Mouse (Mus musculus) liver, adult 2 months (tissue): ENCODE results near the gene Vsx1.

Source experiments
- CTCF ChIP-seq: fragments of 200-500 bp; IDR thresholded peaks from 2 replicates; pipeline ENCODE4 v1.5.1; 2011; ENCODE audit warnings: low read depth, low read length, control low read depth
- POLR2A ChIP-seq: fragments of 200-500 bp; IDR thresholded peaks from 2 replicates; pipeline ENCODE4 v1.6.1; 2011; ENCODE audit warnings: low read length, control low read depth; ENCODE audit not compliant: insufficient read depth; ENCODE audit errors: extremely low read depth

DNA sequence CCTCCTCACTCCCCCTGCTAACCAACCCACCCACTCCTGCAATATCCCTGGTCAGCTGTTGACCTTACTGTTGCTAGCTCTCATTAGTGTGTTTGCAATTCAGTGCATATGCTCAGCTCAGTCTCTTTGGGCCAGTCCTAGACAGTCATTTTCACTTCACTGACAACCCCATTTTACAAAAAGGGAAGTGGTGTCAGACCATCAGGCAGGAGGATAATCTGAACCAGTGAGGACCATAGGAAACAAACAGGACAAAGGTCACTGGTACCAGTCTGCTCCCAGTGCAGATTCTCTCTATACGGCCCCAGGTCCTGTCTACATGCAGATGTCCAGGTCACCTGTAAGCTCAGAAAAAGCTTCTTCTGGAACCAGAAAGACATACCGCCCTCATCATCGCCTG is 33.0 kb downstream of the Vsx1 start:
- TF ChIP-seq CTCF (no peak), POLR2A (no peak)
